Mouse (Mus musculus) testis, postnatal 10 days (tissue): ENCODE data around the gene Ago1.

Experiments
- DNase-seq: peaks from one replicate; pipeline ENCODE4 v3.0.0; 2021; ENCODE audit warnings: low spot score

Ago1 gene

DNA sequence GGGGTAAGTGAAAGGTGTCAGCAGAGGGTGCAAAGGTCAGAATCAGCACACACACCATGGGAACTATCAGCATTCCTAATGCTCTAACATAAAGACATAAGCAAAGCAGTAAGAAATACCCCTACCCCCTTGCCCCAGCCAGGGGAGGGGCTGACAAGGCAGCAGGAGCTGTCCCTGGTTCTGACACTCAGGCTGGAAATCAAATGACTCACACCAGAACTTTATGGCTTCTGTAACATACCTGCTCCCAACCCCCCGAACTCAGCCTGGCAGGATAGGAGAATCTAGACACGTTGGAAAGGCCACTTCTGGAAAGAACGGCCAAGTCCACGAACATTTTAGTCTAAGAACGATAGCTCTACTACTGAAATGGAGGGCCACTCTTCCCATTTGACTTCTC is 4.6 kb upstream of the Ago1 start:
- DNase-seq: no peak

DNA sequence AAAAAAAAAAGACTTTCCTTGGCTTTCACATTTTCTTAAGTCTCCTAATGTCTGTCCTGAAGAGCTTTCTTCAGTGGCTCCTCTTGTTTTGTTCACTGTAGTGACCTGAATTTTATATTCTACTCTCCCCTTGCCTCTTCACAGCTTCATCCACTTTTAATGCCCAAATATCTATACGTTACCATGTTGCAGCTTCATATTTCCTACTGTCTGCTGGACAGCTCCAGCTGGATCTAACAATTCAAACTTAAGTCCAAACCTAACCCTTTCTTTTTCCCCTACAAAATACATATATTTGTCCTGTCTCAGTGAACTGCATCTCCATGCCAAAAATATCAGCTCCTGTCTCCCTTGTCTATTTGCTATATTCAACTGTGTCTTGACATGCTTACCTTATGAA is 951 bp upstream of the Ago1 start:
- no peak for DNase-seq

DNA sequence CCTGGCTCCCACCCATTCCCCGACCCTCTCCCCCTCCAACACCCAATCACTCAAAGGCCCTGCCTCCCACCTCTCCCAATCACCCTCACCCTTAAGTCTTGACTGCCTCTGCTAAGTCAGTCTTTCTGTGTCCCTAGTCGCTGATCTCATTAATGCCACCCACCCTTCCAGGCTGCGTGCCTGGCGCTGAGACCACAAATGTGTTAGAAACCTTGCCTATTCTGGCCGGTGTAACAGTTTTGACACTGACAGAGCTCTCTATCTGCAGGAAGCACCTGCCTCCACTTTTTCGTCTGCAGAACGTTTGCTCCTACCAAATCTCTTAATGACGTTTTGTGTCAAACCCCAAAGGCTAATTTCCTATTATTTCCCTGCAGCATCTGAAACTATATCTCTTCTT is 542 bp upstream of the Ago1 start:
- DNase-seq: no peak

DNA sequence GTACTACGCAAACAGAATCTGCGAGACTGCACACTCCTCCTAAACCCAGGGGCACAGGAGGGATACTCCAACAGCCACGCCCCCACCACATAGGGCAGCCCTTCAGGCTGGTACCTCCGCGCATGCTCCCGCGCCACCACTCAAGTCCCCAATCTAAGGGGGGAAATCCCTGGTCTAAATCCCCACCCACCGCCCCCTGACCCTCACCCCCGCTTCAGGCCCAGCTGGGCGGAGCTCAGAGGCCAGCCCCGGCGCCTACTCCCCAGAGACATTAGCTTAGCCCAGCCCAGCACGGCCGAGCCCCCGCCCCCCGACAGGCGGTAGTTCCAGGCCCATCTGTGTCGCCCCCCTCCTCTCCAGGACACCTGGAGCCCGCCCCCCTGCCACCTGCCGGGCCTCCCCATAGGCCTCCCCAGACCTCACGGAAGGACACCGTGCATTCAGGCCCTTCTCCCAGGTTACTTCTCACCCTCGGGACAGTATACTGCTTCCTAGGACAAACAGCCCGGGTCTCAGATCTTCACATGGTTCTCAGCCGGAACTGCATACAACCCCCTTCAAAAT is 580 bp downstream of the Ago1 start:
- peak; percentile 75 for DNase-seq

DNA sequence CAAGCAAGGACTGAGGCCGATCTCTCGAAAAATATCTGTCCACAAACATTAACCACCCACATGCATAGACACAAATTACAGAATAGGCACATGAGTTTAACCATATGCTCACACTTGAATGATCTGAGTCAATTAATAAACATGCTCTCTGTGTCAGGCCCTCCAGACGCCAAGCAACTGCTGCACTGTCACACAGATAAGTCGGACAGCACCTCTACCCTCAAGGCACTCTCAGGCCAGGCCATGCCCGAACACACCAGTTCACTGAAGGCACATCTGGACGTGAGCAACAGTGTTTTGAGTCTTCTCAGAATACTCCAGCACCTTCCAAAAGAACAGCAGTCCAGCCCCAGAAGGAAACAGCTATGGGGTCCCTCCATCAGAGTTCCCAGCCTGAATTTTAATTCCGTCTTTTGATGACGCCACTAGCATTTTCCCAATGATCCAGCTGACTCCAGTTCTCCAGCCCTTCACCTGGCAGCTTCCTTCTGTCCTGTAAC is 2.1 kb downstream of the Ago1 start:
- DNase-seq: no peak

DNA sequence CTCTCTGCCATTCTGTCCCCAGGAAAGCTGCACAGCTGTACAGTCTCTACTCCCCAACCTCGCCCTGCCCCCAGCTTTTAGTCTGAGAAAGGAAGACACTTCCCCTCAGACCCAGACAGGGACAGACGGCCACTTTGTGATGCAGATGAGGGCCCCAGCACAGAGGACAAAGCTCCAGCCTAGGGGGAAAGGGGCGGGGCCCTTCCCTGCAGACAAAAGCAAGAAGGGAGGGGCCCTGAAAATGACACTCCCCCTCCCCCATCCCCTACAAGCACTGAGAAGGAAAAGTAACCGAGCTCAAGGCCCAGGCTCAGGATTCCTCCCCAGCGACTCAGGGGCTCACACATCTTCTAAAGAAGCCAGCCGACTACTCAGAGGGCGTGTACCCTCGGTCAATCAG is 2.5 kb downstream of the Ago1 start:
- peak; percentile 46 for DNase-seq

DNA sequence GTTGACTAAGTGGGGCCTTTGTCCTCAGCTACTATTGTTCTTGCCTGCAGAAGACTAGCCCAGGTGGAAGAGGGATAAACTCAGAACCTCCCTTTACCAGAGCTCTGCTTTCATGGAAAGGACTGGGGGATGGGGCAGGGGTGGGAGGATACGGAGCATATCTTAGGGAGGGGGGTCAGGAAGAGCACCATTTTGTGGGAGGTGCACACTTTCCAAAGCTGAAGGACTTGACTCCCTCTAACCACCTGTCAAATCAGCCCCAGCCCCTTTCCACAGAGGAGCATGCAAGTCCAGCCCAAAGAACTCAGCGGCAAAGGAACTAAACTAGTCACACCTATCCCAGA is 3.5 kb downstream of the Ago1 start:
- no peak for DNase-seq

DNA sequence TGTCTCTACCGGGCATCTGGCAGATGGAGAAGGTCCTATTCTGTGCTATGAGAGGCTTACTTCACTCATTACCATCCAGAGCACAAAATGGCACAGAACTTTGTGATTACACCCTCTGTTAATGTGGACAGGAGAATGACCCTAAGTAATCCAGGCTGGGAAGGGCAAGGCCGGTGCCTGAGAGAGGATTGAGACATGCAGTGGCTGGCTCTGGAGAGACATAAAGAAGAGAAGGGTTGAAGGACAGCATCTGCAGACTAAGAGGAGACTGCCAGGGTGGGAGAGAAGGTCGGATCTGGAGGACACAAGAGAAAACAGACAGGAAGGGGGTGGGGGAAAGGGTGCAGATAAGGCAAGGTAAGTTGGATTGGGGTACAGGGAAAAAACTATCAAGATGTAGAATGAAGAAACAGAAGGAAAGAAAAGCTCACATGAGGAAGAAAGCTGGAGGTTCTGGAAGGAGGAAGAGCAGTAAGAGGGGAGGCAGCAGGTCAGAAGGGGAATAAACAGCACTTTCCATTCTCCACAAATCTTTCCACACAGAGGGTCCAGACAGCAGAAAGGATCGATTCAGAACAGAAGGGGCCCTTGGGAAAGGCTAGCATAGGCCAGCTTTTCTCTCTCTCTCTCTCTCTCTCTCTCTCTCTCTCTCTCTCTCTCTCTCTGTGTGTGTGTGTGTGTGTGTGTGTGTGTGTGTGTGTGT is 4.0 kb downstream of the Ago1 start:
- no peak for DNase-seq

DNA sequence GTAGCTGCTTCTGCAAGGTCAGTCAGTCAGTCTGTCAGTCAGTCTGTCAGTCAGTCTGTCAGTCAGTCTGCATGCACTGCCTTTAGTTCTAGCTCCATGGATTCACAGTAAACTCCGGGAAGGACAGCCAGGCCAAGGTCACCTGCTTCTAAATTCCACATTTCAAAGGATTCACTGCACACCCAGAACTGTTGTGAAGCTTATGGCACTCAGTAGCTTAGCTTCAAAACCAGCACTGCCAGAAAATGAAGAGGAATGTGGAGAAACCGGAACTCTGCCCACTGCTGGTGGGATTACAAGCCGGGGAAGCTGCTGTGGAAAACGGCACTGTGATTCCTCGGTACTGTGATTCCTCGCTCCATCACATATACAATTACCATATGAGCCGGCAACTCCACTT is 12.9 kb downstream of the Ago1 start:
- no peak for DNase-seq

DNA sequence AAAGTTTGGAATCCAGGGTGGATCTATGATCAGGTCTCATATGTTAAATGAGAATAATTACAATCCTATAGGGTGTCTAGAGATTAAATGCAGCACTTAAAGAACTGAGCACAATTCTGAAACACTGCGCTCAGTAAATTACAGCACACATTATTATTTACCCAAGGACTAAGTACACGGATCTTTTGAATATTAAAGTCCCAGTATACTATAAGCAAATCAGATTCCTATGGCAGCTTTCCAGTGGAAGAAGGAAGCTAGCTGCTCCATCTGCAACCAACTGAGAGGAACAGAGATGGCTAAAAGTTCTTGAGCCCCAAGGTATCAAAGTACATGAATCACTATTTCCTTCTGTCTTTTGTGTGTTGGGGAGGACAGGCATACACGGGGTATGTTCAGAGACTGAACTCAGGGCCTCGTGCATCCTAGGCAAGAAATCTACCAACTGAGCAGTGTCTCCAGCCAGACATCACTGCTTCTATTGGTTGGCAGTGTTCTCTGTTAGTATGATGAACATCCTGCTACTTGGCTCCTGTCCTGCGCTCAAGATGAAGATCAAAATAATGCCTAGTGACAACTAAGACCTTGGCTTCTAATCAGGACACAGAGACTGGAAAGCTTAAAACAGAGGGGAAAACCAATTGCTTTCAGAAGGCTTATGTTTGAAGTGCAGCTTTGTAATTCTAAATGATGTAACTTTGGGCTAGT is 13.7 kb downstream of the Ago1 start:
- DNase-seq: no peak

DNA sequence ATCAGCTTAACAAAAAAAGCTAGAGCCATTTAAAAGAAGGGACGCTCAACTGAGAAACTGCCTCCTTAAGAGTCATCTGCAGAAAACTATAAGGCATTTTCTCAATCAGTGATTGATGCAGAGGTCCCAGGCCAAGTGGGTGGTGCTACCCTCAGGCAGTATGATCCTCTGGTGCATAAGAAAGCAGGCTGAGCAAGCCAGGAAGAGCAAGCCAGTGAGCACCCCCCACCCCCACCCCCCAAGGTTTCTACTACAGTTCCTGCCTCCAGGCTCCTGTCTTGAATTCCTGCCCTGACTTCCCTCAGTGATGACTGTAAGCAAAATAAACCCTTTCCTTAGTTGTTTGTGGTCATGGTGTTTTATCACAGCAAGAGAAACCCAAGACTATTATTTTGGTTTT is 18.1 kb downstream of the Ago1 start:
- DNase-seq: no peak

DNA sequence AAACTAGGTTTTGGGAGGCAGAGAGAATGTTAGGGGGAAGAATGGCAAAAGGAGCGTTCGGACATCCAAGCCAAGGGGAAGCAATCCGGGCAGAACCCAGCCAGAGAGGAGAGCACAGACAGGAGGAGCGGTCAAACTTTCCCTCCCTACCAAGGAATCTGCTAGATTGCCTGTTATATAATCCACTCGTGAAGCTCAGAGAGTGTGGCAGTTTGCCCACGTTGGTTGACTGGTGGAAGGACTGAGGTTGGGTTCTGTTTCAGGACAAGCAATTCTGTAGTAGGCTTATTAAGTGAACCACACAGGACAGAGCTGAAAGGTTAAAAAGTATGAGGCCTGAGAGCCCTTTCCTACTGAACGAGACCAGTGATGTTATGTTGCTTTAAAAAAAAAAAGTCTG is 21.3 kb downstream of the Ago1 start:
- DNase-seq: peak; percentile 30

DNA sequence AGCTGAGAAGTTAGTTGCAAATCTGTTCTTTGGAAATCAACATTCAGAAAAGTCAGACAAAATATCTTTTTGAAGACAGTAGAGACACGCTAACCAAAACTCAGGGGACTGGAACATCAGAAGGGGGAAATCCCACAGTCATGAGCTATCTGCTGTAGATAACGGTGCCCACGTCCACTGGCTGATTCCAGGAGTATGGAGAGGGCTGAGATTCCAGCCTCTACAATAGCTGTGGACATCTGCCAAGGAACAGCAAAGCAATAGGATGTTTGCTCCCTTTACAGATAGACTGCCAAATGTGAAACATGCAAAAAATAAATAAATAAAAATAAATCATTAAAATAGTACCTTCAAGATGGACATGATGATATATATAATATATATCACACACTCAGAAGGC is 23.9 kb downstream of the Ago1 start:
- DNase-seq: peak; percentile 13

DNA sequence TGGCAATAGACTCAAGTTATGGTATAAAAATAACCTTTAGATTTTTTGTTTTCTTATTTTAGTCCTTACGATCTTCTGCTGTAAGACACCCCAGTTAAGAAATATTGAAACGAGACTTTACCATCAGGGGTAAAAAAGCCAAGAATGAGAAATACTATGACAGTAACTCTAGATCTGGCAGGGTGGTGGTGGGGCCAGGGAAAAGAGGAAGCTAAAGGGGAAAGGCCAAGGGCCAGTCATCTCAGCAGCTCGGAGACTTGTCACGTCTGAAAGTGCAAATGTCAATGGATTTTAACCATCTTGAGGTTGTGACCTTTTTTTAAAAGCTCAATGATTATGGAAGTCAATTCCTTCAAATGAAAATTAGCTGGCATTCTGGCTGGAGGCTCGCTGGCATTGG is 30.1 kb downstream of the Ago1 start:
- DNase-seq: no peak

DNA sequence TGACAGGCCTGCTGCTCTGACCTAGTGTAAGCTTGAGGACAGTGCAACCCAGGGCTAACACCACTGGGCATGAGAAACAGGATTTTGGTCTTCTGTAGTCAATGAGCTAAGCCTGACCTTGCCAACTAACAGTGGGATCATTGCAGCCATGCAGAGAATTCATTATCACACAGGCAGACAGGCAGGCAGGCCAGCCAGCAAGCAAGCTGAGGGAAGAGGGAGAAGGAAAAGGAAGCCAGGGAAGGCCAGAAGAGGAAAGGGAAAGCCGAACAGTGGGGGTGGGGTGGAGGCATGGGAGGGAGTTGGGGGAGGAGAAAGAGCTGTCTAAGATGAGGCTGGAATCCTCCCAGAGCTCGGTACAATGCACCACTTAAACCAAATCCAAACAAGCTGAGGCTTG is 32.1 kb downstream of the Ago1 start:
- DNase-seq: no peak

DNA sequence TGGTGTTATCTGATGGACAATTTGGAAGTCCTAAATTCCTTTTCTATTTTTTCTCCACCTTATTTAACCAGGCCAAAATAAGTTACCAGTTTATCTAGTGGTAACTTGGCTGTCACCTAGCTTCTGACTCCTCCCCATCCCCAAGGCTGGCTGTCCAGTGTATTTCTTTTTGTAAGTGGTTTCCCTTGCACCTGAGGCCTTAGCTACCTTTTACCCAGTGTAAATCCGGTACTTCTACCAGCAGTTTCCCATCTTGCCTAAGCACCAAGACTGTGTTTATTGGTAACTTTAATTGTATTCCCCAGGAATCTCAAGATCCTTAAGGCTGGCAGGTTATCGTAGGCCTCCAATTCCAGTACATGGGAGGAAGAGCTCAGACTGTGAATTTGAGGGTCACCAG is 34.3 kb downstream of the Ago1 start:
- no peak for DNase-seq

DNA sequence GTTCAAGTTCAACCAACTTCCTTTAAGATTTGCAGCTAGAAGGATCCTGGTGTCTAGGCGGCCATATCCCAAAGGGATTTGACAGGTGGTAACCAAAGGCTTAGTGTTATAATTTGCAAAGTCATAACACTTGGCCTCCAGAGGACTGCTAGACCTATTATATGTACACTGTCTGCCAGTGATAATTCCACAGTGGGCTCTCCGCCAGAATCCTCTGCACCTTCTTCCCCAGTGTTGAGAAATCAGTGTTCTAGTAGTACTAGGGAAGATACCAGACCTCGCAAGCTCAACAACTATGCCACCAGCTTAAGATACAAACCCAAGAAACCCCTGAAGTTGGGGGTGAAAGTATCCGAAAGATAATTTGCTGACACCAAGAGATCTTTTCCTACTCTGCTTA is 35.2 kb downstream of the Ago1 start:
- no peak for DNase-seq

DNA sequence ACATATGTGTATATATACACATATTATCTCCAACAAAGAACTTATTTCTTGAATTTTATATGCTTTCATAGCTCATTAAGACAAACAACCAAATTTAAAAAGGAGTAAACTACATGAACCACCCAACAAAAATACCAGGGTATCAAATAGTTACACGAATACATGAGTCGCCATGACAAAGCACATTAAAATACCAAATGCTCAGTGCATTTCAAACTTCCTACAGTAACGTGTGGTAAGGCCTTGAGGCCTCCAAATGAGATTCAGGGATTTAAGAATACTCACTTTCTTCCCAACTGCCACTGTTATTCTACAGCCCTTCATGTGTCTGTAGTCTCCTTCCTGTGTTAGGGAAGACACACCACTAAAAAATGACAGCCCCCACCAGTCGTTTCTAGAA is 36.6 kb downstream of the Ago1 start:
- DNase-seq: no peak

DNA sequence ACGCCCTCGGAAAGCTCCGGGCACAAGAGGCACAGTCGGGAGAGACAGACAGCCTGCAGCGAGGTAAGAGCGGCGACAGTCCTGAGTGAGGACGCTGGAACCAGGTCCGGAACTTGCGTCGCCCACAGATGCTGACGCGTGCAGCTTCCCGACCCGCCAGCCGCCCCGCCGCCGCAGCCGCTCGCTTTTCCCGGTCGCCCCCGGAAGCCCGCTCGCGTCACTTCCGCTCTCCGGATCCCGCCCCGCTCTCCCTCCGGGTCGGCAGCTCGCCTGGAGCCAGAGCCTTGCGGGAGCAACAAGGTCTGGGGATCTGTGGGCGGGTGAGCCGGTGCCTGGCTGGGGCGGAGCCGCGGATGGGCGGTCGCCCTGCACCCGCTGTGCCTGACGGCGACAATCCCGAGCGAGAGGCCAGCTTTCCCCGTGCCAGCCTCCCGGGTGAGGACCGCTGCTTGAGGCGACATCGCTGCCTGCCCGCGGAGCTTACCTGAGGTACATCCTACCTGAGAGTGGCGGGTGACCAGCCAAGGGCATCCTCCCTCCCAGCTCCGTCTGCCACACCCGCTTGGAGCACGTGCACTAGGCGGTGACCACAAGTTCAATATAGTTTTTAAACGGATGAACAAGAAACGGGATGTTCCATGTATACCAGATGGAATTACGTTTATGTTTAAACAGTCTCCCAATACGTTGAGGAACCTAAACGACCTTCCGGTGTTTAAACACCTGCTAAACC is 38.9 kb downstream of the Ago1 start, which contains the start of gene Ago3:
Ago3 (minus strand) TSS at position 210 of the 733 bp plus-strand sequence.
- peak; percentile 94 for DNase-seq

DNA sequence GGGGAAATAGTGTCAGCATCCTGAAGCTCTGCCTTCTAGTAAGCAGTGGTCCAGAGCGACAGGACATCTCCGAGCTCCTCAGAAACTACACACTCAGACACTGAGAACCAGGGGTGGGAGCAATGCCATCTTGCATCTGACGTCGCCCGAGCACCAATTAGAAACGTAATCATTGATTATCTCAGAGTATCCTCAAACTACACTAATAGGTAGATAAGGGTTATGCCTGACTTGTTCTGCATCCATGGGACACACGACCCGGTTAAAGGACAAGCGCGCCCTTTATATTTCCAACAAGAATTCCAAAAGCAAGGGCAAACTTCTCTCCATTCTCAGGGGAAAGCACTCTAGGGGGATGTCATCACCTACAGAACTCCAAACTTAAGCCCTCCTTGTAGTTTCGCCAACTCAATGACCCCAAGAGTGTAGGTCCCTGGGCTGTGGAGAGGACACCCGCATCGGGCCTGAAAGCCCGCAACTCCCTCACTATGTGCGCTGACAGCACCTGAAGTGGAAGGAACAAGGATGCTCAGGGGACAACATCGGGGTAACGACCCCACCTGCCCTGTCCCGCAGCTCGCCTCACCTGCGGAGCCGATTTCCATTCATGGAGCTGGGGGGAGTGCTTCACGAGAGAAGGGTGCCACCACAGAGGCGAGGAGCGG is 39.6 kb downstream of the Ago1 start:
- no peak for DNase-seq

DNA sequence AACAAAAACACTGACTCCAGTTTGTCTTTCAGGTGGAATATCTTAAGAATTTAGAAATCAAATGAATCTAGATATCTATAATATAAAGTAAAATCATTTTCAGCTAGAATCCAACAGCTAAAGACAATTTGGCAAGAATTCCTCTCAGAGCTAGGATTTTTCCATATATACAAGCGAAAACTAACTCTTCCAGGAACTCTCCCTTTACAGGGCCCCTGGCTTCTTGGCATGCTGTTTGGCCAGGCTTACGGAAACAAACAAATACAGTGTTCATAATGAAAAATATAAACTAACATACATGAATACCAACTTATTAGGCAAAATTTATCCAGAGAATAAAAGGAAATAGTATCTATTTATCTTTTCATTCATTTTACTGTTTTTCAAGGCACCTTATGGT is 44.5 kb downstream of the Ago1 start:
- no peak for DNase-seq

DNA sequence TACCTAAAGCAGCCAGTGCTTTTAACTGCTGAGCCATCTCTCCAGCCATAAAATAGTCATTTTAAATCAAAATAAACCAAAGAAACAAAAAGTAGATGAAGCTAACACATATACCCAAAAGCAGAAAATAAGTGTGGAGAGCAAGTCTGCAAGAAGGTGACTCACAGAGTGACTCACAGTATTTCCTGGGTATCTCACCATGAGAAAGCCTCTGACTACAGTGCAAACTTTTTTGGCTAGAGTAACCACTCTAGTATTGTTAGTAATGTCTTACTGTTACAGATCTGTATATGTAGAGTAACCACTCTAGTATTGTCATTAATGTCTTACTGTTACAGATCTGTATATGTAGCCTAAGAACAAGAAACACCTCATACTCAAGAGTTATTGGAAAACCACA is 52.7 kb downstream of the Ago1 start:
- DNase-seq: no peak
